Mouse (Mus musculus) megakaryocyte, embryonic 14.5 days (primary cell): ENCODE data around the gene Vmn2r20.

ENCODE experiments used
- FLI1 ChIP-seq: IDR thresholded peaks from 2 replicates; pipeline ENCODE4 v1.6.1; 2012; ENCODE audit warnings: low read length, inconsistent platforms, mixed read lengths
- GATA1 ChIP-seq: IDR thresholded peaks from 3 replicates; pipeline ENCODE4 v1.6.1; 2012; ENCODE audit warnings: mixed read lengths, low read length, inconsistent platforms, borderline replicate concordance

- no peak for TF ChIP-seq GATA1
- no peak for TF ChIP-seq FLI1
These were observed 77.8 kb downstream of the Vmn2r20 start for GRCm38 (mm10) chr6:123340093-123340492.
